Mouse (Mus musculus) ES-Bruce4 (cell line): ENCODE data around the gene E2f4.

Experiments
- CTCF ChIP-seq: IDR thresholded peaks from one replicate; pipeline ENCODE4 v1.8.1; 2011; ENCODE audit warnings: low read depth, low read length
- EP300 ChIP-seq: IDR thresholded peaks from 2 replicates; pipeline ENCODE4 v1.6.1; 2011; ENCODE audit warnings: low read depth, low read length; ENCODE audit not compliant: insufficient read depth
- POLR2A ChIP-seq: IDR thresholded peaks from one replicate; pipeline ENCODE4 v1.8.1; 2011; ENCODE audit warnings: low read length; ENCODE audit not compliant: insufficient read depth

GRCm38 (mm10) chr8:105304325-105305210 lies 7.1 kb downstream of the E2f4 start:
- TF ChIP-seq CTCF (no peak), POLR2A (no peak), EP300 (no peak)
